Mouse (Mus musculus) MEL (cell line): Measurements from ENCODE around the gene Entpd3. TPM values are rescaled to one million over a fixed set of nuclear protein-coding genes. Genes with fewer than 3 reads are reported as not detected.

ENCODE experiments used
- DNase-seq: peaks from one replicate; pipeline ENCODE4 v3.0.0; 2011; ENCODE audit warnings: low read depth, low spot score
- H3K27ac ChIP-seq: 2 replicates; pipeline ENCODE4 v1.5.1; 2012; ENCODE audit warnings: low read depth, mild to moderate bottlenecking, control low read depth, low read length, moderate library complexity; ENCODE audit not compliant: control insufficient read depth
- H3K27me3 ChIP-seq, 2 experiments: fragments of 150-350 bp in 1 of 2; sonication (generic) in 1 of 2; 2 replicates each; pipeline ENCODE4 v1.6.1; 2012; ENCODE audit warnings: low read length in 2 of 2, mild to moderate bottlenecking in 2 of 2, improper control_type of control experiment in 1 of 2, moderate library complexity in 1 of 2; ENCODE audit not compliant: insufficient read depth in 2 of 2, control insufficient read depth in 1 of 2
- H3K36me3 ChIP-seq, 2 experiments: 2 replicates each; pipeline ENCODE4 v1.6.1; 2012 to 2014; ENCODE audit warnings: low read length in 2 of 2, improper control_type of control experiment in 1 of 2, inconsistent platforms in 1 of 2, mild to moderate bottlenecking in 1 of 2; ENCODE audit not compliant: insufficient read depth in 2 of 2, control insufficient read depth in 1 of 2
- H3K4me1 ChIP-seq, 2 experiments: fragments of 150-350 bp in 1 of 2; sonication (generic) in 1 of 2; 2 replicates each; pipeline ENCODE4 v1.6.1; 2012; ENCODE audit warnings: low read length in 2 of 2, improper control_type of control experiment in 1 of 2, mild to moderate bottlenecking in 1 of 2; ENCODE audit not compliant: insufficient read depth in 2 of 2, control insufficient read depth in 1 of 2
- H3K4me3 ChIP-seq, 2 experiments: fragments of 150-350 bp in 1 of 2; sonication (generic) in 1 of 2; 2 replicates each; pipeline ENCODE4 v1.5.1; 2012; ENCODE audit warnings: low read depth in 2 of 2, low read length in 2 of 2, mild to moderate bottlenecking in 2 of 2, moderate library complexity in 2 of 2, control low read depth in 1 of 2, improper control_type of control experiment in 1 of 2; ENCODE audit not compliant: control insufficient read depth in 1 of 2, insufficient read depth in 1 of 2
- H3K79me2 ChIP-seq: 2 replicates; pipeline ENCODE4 v1.6.1; 2012; ENCODE audit warnings: mild to moderate bottlenecking, low read length, moderate library complexity; ENCODE audit not compliant: control insufficient read depth, poor library complexity, insufficient read depth
- H3K9ac ChIP-seq: 2 replicates; pipeline ENCODE4 v1.6.1; 2012; ENCODE audit warnings: low read depth, mild to moderate bottlenecking, control low read depth, low read length, moderate library complexity; ENCODE audit not compliant: control insufficient read depth, poor library complexity, severe bottlenecking
- H3K9me3 ChIP-seq: fragments of 150-350 bp; sonication (generic); replicated peaks from 2 replicates; pipeline ENCODE4 v1.6.1; 2012; ENCODE audit warnings: mild to moderate bottlenecking, low read length, improper control_type of control experiment, moderate library complexity; ENCODE audit not compliant: insufficient read depth
- BHLHE40 ChIP-seq: IDR thresholded peaks from 2 replicates; pipeline ENCODE4 v1.6.1; 2012; ENCODE audit warnings: low read depth, mild to moderate bottlenecking, inconsistent platforms, low read length, improper control_type of control experiment, borderline replicate concordance
- CHD2 ChIP-seq: IDR thresholded peaks from 2 replicates; pipeline ENCODE4 v1.6.1; 2011; ENCODE audit warnings: low read length, improper control_type of control experiment
- CTCF ChIP-seq, 3 experiments: IDR thresholded peaks in 2 of 3; conservative IDR thresholded peaks in 1 of 3; 2 replicates each; pipeline ENCODE4 v1.5.1; 2011 to 2012; ENCODE audit warnings: low read length in 3 of 3, low read depth in 2 of 3, mild to moderate bottlenecking in 2 of 3, improper control_type of control experiment in 1 of 3, inconsistent platforms in 1 of 3, mixed read lengths in 1 of 3, moderate library complexity in 1 of 3; ENCODE audit not compliant: control insufficient read depth in 1 of 3, insufficient read depth in 1 of 3, poor library complexity in 1 of 3, severe bottlenecking in 1 of 3
- E2F4 ChIP-seq: IDR thresholded peaks from 2 replicates; pipeline ENCODE4 v1.6.1; 2011; ENCODE audit warnings: low read depth, low read length, improper control_type of control experiment, borderline replicate concordance
- ELF1 ChIP-seq: IDR thresholded peaks from 2 replicates; pipeline ENCODE4 v1.6.1; 2014; ENCODE audit warnings: low read depth, mild to moderate bottlenecking, inconsistent platforms, low read length, improper control_type of control experiment, moderate library complexity
- EP300 ChIP-seq, 2 experiments: IDR thresholded peaks; 2 replicates each; pipeline ENCODE4 v1.6.1; 2011; ENCODE audit warnings: improper control_type of control experiment in 2 of 2, low read length in 2 of 2, low read depth in 1 of 2, mild to moderate bottlenecking in 1 of 2
- ETS1 ChIP-seq: IDR thresholded peaks from 2 replicates; pipeline ENCODE4 v1.6.1; 2012; ENCODE audit warnings: low read depth, mild to moderate bottlenecking, inconsistent platforms, low read length, improper control_type of control experiment, moderate library complexity
- GABPA ChIP-seq: IDR thresholded peaks from 2 replicates; pipeline ENCODE4 v1.6.1; 2012; ENCODE audit warnings: low read depth, mild to moderate bottlenecking, inconsistent platforms, low read length, improper control_type of control experiment, moderate library complexity
- GATA1 ChIP-seq: IDR thresholded peaks from 2 replicates; pipeline ENCODE4 v1.6.1; 2011; ENCODE audit warnings: low read depth, low read length, improper control_type of control experiment
- HCFC1 ChIP-seq: IDR thresholded peaks from 2 replicates; pipeline ENCODE4 v1.6.1; 2012; ENCODE audit warnings: low read depth, mild to moderate bottlenecking, inconsistent platforms, low read length, improper control_type of control experiment, moderate library complexity
- JUND ChIP-seq: IDR thresholded peaks from 2 replicates; pipeline ENCODE4 v1.6.1; 2011; ENCODE audit warnings: low read depth, mild to moderate bottlenecking, improper control_type of control experiment, low read length
- MAFK ChIP-seq: IDR thresholded peaks from 2 replicates; pipeline ENCODE4 v1.6.1; 2011; ENCODE audit warnings: low read depth, mild to moderate bottlenecking, low read length, improper control_type of control experiment, borderline replicate concordance
- MAX ChIP-seq: IDR thresholded peaks from 2 replicates; pipeline ENCODE4 v1.6.1; 2011; ENCODE audit warnings: low read length, improper control_type of control experiment
- MAZ ChIP-seq: IDR thresholded peaks from 2 replicates; pipeline ENCODE4 v1.6.1; 2012; ENCODE audit warnings: low read depth, mild to moderate bottlenecking, inconsistent platforms, low read length, improper control_type of control experiment
- MEF2A ChIP-seq: IDR thresholded peaks from 2 replicates; pipeline ENCODE4 v1.6.1; 2014; ENCODE audit warnings: low read depth, mild to moderate bottlenecking, inconsistent platforms, low read length, improper control_type of control experiment; ENCODE audit not compliant: poor library complexity, insufficient replicate concordance, severe bottlenecking; ENCODE audit errors: extremely low read depth
- MXI1 ChIP-seq: IDR thresholded peaks from 2 replicates; pipeline ENCODE4 v1.6.1; 2011; ENCODE audit warnings: mild to moderate bottlenecking, low read depth, low read length, improper control_type of control experiment
- MYC ChIP-seq: IDR thresholded peaks from 2 replicates; pipeline ENCODE4 v1.6.1; 2011; ENCODE audit warnings: low read depth, mild to moderate bottlenecking, low read length, improper control_type of control experiment, moderate library complexity
- NELFE ChIP-seq: IDR thresholded peaks from 2 replicates; pipeline ENCODE4 v1.6.1; 2011; ENCODE audit warnings: low read depth, low read length, improper control_type of control experiment
- NRF1 ChIP-seq: IDR thresholded peaks from 2 replicates; pipeline ENCODE4 v1.6.1; 2014; ENCODE audit warnings: low read depth, mild to moderate bottlenecking, inconsistent platforms, low read length, improper control_type of control experiment, moderate library complexity; ENCODE audit not compliant: poor library complexity, insufficient read depth, severe bottlenecking
- POLR2A ChIP-seq, 2 experiments: IDR thresholded peaks; 2 replicates each; pipeline ENCODE4 v1.6.1; 2011 to 2012; ENCODE audit warnings: low read length in 2 of 2, mild to moderate bottlenecking in 2 of 2, control low read depth in 1 of 2, improper control_type of control experiment in 1 of 2, low read depth in 1 of 2, moderate library complexity in 1 of 2; ENCODE audit not compliant: control insufficient read depth in 1 of 2, insufficient read depth in 1 of 2, poor library complexity in 1 of 2
- POLR2AphosphoS2 ChIP-seq: IDR thresholded peaks from 2 replicates; pipeline ENCODE4 v1.6.1; 2011; ENCODE audit warnings: low read length, improper control_type of control experiment
- POLR2AphosphoS5 ChIP-seq: IDR thresholded peaks from 2 replicates; pipeline ENCODE4 v1.6.1; 2012; ENCODE audit warnings: low read depth, borderline replicate concordance, mild to moderate bottlenecking, inconsistent platforms, low read length, moderate library complexity, mixed read lengths
- RCOR1 ChIP-seq: IDR thresholded peaks from 2 replicates; pipeline ENCODE4 v1.6.1; 2012; ENCODE audit warnings: low read depth, mild to moderate bottlenecking, inconsistent platforms, low read length, improper control_type of control experiment
- SMC3 ChIP-seq: IDR thresholded peaks from 2 replicates; pipeline ENCODE4 v1.6.1; 2011; ENCODE audit warnings: low read depth, low read length, improper control_type of control experiment
- TAL1 ChIP-seq: IDR thresholded peaks from 2 replicates; pipeline ENCODE4 v1.6.1; 2012; ENCODE audit warnings: mild to moderate bottlenecking, inconsistent platforms, low read length, moderate library complexity, mixed read lengths
- TBP ChIP-seq: IDR thresholded peaks from 2 replicates; pipeline ENCODE4 v1.8.0; 2011; ENCODE audit warnings: low read depth, low read length, improper control_type of control experiment
- TCF12 ChIP-seq: IDR thresholded peaks from 2 replicates; pipeline ENCODE4 v1.6.1; 2014; ENCODE audit warnings: low read depth, mild to moderate bottlenecking, inconsistent platforms, low read length, improper control_type of control experiment, moderate library complexity
- UBTF ChIP-seq: IDR thresholded peaks from 2 replicates; pipeline ENCODE4 v1.6.1; 2012; ENCODE audit warnings: low read depth, mild to moderate bottlenecking, inconsistent platforms, low read length, improper control_type of control experiment, moderate library complexity, borderline replicate concordance; ENCODE audit not compliant: insufficient read depth
- USF1 ChIP-seq: IDR thresholded peaks from 2 replicates; pipeline ENCODE4 v1.6.1; 2014; ENCODE audit warnings: low read depth, mild to moderate bottlenecking, inconsistent platforms, low read length, improper control_type of control experiment, moderate library complexity
- USF2 ChIP-seq, 2 experiments: IDR thresholded peaks; 2 replicates each; pipeline ENCODE4 v1.6.1; 2011 to 2012; ENCODE audit warnings: improper control_type of control experiment in 2 of 2, low read length in 2 of 2, borderline replicate concordance in 1 of 2, inconsistent platforms in 1 of 2, low read depth in 1 of 2, mild to moderate bottlenecking in 1 of 2; ENCODE audit not compliant: insufficient read depth in 1 of 2
- ZC3H11A ChIP-seq: IDR thresholded peaks from 2 replicates; pipeline ENCODE4 v1.6.1; 2012; ENCODE audit warnings: low read depth, mild to moderate bottlenecking, inconsistent platforms, low read length, improper control_type of control experiment
- ZKSCAN1 ChIP-seq: IDR thresholded peaks from 2 replicates; pipeline ENCODE4 v1.6.1; 2012; ENCODE audit warnings: low read depth, mild to moderate bottlenecking, inconsistent platforms, low read length, improper control_type of control experiment, moderate library complexity
- ZMIZ1 ChIP-seq: IDR thresholded peaks from 2 replicates; pipeline ENCODE4 v1.6.1; 2012; ENCODE audit warnings: low read depth, mild to moderate bottlenecking, inconsistent platforms, low read length, improper control_type of control experiment, moderate library complexity
- ZNF384 ChIP-seq: IDR thresholded peaks from 2 replicates; pipeline ENCODE4 v1.6.1; 2012; ENCODE audit warnings: low read depth, mild to moderate bottlenecking, inconsistent platforms, low read length, improper control_type of control experiment
- polyA plus RNA-seq, 2 experiments: library from polyadenylated mRNA; stranded (reverse) in 1 of 2; unstranded in 1 of 2; fragments of >175 nt in 1 of 2; fragments of >200 nt in 1 of 2; gene quantifications; 2 replicates each; pipeline versions ENCODE4 v1.2.1 to v1.2.4; 2012; ENCODE audit warnings: low replicate concordance in 2 of 2, low read depth in 1 of 2; ENCODE audit not compliant: insufficient read length in 2 of 2, insufficient read depth in 1 of 2, missing spikeins in 1 of 2
- total RNA-seq: library from RNA; depleted of rRNA; stranded (reverse); fragments of 300-350 nt; gene quantifications from 2 replicates; pipeline ENCODE4 v1.2.3, GENCODE M21; 2012

The Entpd3 gene
- total and polyA plus RNA-seq, 3 experiments, result 0.03 TPM; not detected in 2

GRCm38 (mm10) chr9:120570741-120571592 lies 31.3 kb downstream of the Entpd3 start, which contains the start of gene Rpl14:
Rpl14 (plus strand) TSS chr9:120571444.
- Histone ChIP-seq H3K9me3 (no peaks in the 10 kb centered on the region), H3K4me1 (peaks cover 3 to 22% of the 10 kb centered on the region in 2 experiments; a peak in 3 of 4 replicates), H3K79me2 (peaks cover 23% of the 10 kb centered on the region), H3K4me3 (peak within 1 kb of the TSS; percentile 88 to 90), H3K27me3 (no peaks in the 10 kb centered on the region), H3K36me3 (peaks cover 5 to 20% of the 10 kb centered on the region in 2 experiments), H3K9ac (peak within 1 kb of the TSS; percentile 96), H3K27ac (peak within 1 kb of the TSS; percentile 80)
- DNase-seq, result peak; percentile 96
- TF ChIP-seq E2F4 (no peak), USF1 (peak; percentile 57), ETS1 (peak; percentile 41; the same call in 1 of the 2 replicates), ZMIZ1 (no peak; the same call in 1 of the 2 replicates), ZC3H11A (no peak), POLR2A (IDR thresholded peaks at IDR 0.05; ENCODE audit: control insufficient read depth in 1 of 2, insufficient read depth in 1 of 2, low read depth in 1 of 2, low read length in 2 of 2, poor library complexity in 1 of 2) (peak; percentile 90 to 96; a peak in 3 of 4 replicates), GATA1 (no peak), MAZ (no peak), MAX (peak; percentile 96), MXI1 (peak; percentile 98), TCF12 (peak; percentile 66; the same call in 1 of the 2 replicates), HCFC1 (peak; percentile 83), JUND (no peak), TBP (peak; percentile 92), NRF1 (peak; percentile 83), NELFE (peak; percentile 96), POLR2AphosphoS5 (0 out of 2 replicates have a peak, but pooled peaks have one; percentile 64), MYC (peak; percentile 99), ZNF384 (no peak), MEF2A (no peak), TAL1 (no peak), ELF1 (peak; percentile 57; the same call in 1 of the 2 replicates), BHLHE40 (peak; percentile 78; the same call in 1 of the 2 replicates), GABPA (no peak), ZKSCAN1 (no peak), CHD2 (no peak), EP300 (IDR thresholded peaks at IDR 0.05; ENCODE audit: low read depth in 1 of 2, low read length in 2 of 2) (no peak), CTCF (IDR thresholded peaks at IDR 0.05 in 2 of 3, conservative IDR thresholded peaks at IDR 0.05 in 1 of 3; ENCODE audit: control insufficient read depth in 1 of 3, insufficient read depth in 1 of 3, low read depth in 2 of 3, low read length in 3 of 3, poor library complexity in 1 of 3, severe bottlenecking in 1 of 3) (no peak; a peak in 1 of 6 replicates), MAFK (no peak), RCOR1 (no peak), USF2 (IDR thresholded peaks at IDR 0.05; ENCODE audit: borderline replicate concordance in 1 of 2, insufficient read depth in 1 of 2, low read depth in 1 of 2, low read length in 2 of 2) (no peak), SMC3 (no peak), POLR2AphosphoS2 (peak; percentile 82; the same call in 1 of the 2 replicates), UBTF (no peak)
